Mouse (Mus musculus) cerebellum, adult 2 months (tissue): ENCODE measurements around the gene Foxo1.
A peak's percentile ranks its signal among the peaks of the same experiment; 100 is the strongest.

Experiments
- CTCF ChIP-seq: fragments of 200-500 bp; IDR thresholded peaks from 2 replicates; pipeline ENCODE4 v1.5.1; 2011; ENCODE audit warnings: low read depth, mild to moderate bottlenecking, control low read depth, low read length, moderate library complexity, borderline replicate concordance; ENCODE audit not compliant: insufficient read depth
- POLR2A ChIP-seq: fragments of 200-500 bp; IDR thresholded peaks from 2 replicates; pipeline ENCODE4 v1.6.1; 2011; ENCODE audit warnings: low read length, control low read depth, borderline replicate concordance; ENCODE audit not compliant: insufficient read depth

DNA sequence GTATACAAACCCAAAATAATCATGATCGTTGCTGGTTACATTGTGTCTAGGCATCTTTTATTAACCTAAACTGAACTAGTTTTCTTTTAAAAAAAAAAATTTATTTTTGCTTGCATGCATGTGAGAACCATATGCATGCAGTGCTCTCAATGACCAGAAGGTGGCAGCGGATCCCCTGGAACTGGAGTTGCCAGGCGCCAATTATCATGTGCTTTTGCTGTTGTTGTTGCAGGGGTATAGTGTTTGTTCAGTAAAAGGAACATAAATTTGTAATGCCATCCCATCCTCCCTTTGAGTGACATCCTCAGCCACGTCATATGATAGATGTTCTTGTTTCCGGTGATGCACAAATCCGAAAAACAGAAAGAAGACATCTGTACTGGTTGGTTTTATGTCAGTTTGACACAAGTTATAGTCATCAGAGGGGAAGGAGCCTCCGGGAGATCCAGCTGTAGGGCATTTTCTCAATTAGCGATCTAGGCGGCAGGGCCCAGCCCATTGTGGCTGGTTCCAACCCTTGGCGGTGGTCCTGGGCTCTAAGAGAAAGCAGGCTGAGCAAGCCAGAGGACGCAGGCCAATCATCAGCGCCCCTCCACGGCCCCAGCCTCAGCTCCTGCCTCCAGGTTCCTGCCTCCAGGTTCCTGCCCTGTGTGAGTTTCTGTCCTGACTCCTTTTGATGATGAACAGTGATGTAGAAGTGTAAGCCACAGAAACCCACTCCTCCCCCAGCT is 5.5 kb upstream of the Foxo1 start:
- peak; percentile 95 for TF ChIP-seq CTCF
- TF ChIP-seq POLR2A = no peak
